Mouse (Mus musculus): ENCODE measurements at regions not wholly inside any gene's neighbourhood (a gene's known extent, or its start where the extent isn't known, plus 50 kb on each side); places are given as distances from the start of the nearest gene placed in this dataset.

DNA sequence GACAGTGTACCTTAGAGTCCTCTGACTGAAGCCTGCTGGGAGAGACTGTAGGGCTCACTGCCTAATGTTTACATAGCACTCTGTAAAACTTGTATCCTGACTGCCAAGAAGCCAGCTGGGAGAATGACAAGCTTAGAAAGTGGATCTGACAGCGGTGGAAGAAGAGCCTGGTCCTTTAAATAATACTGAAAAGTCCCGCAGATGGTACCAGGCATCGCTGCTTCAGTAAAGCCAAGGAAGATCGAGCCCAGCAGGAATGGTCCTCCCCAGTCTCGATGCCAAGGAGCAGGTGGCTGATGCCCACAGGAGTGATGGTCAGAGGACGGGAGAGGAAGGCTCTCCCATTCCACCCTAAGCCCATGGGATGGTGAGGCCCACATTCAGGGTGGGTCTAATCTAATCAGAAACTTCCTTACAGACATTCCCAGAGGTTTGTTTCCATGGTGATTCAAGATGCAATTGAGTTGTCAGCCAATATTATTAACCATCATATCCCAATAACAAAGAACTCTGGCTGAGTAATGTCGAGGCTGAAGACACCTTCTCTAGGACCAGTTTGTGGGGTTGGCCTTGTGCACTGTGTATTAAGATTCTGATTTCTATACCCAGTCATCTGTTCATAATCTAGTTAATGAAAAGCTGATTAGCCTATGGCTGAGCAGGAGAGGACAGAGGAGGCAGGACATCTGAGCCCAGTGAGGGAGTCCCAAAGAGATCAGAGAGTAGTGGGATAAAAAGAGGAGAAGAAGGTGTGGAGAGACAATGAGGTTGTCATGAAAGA lies 285.3 kb downstream of the Prdm2 start:
- TF ChIP-seq CTCF (IDR thresholded peaks at IDR 0.05; ENCODE audit: low read depth, low read length) (no peak), POLR2A (IDR thresholded peaks at IDR 0.05; ENCODE audit: borderline replicate concordance, low read depth, low read length) (no peak)
